Mouse (Mus musculus) liver, postnatal 0 days (tissue): ENCODE measurements around the gene Usp45. TPM values are rescaled to one million over a fixed set of nuclear protein-coding genes. Genes with fewer than 3 reads are reported as not detected.

Source experiments
- ATAC-seq: fragments of 200-750 bp; cut with Nextera tagmentation; 2 replicates; pipeline ENCODE4 v1.8.0; 2017; ENCODE audit warnings: mild to moderate bottlenecking, moderate library complexity
- DNase-seq: peaks from one replicate; pipeline ENCODE4 v3.0.0-alpha.2; 2016
- H3K27ac ChIP-seq: fragments of 300-500 bp; sonication (generic); 2 replicates; pipeline ENCODE4 v1.5.1; 2014; ENCODE audit warnings: antibody characterized with exemption, moderate library complexity, mild to moderate bottlenecking, low read depth
- H3K27me3 ChIP-seq: fragments of 300-500 bp; sonication (generic); 2 replicates; pipeline ENCODE4 v1.6.1; 2014; ENCODE audit warnings: low read length, control low read depth, mixed read lengths; ENCODE audit not compliant: insufficient read depth
- H3K36me3 ChIP-seq: fragments of 300-500 bp; sonication (generic); replicated peaks from 2 replicates; pipeline ENCODE4 v1.6.1; 2014; ENCODE audit warnings: mild to moderate bottlenecking, control low read depth, low read length, moderate library complexity, mixed read lengths; ENCODE audit not compliant: insufficient read depth
- H3K4me1 ChIP-seq: fragments of 300-500 bp; sonication (generic); 2 replicates; pipeline ENCODE4 v1.6.1; 2014; ENCODE audit warnings: antibody characterized with exemption, mild to moderate bottlenecking, control low read depth; ENCODE audit not compliant: insufficient read depth
- H3K4me2 ChIP-seq: fragments of 300-500 bp; sonication (generic); 2 replicates; pipeline ENCODE4 v1.6.1; 2014; ENCODE audit warnings: low read depth, mild to moderate bottlenecking, low read length, moderate library complexity, mixed read lengths
- H3K4me3 ChIP-seq: fragments of 300-500 bp; sonication (generic); 2 replicates; pipeline ENCODE4 v1.5.1; 2014; ENCODE audit warnings: low read depth, low read length
- H3K9ac ChIP-seq: fragments of 300-500 bp; sonication (generic); replicated peaks from 2 replicates; pipeline ENCODE4 v1.6.1; 2014; ENCODE audit warnings: mild to moderate bottlenecking, moderate library complexity
- H3K9me3 ChIP-seq: fragments of 300-500 bp; sonication (generic); 2 replicates; pipeline ENCODE4 v1.6.1; 2016; ENCODE audit warnings: mild to moderate bottlenecking, control low read depth, low read length, mixed read lengths
- CTCF ChIP-seq: sonication (generic); IDR thresholded peaks from 2 replicates; pipeline ENCODE4 v1.5.1; 2016; ENCODE audit warnings: antibody characterized with exemption, low read depth
- EP300 ChIP-seq: IDR thresholded peaks from 2 replicates; pipeline ENCODE4 v1.6.1; 2016; ENCODE audit warnings: antibody characterized with exemption, low read depth, mild to moderate bottlenecking
- WGBS: fragments of 180-500 bp; shearing (Covaris S2); extraction: QIAGEN DNeasy Blood & Tissue Kit; methylation state at CpG from one replicate; pipeline ENCODE4 v1.1.7; 2014; ENCODE audit not compliant: insufficient replicate concordance; 5-methylcytosine and 5-hydroxymethylcytosine counted together
- polyA plus RNA-seq: library from polyadenylated mRNA; unstranded; fragments of >200 nt; fragmentation: Nextera tagmentation; extraction: Ambion mirVana; gene quantifications from 2 replicates; pipeline ENCODE4 v1.2.1, GENCODE M21; 2015

Usp45 gene
- polyA plus RNA-seq, 1 experiment from 2014 or later: 5.0 TPM

- no peaks in the 10 kb centered on the region for H3K9me3 ChIP-seq
- H3K27me3 ChIP-seq: no peaks in the 10 kb centered on the region
- H3K27ac ChIP-seq: no peak overlapping the region
- H3K36me3 ChIP-seq: no peaks in the 10 kb centered on the region
- peaks cover 8% of the 10 kb centered on the region for H3K4me1 ChIP-seq
- no peak overlapping the region for H3K4me3 ChIP-seq
- H3K4me2 ChIP-seq: no peak overlapping the region
- TF ChIP-seq CTCF (no peak), EP300 (no peak)
- no peak for ATAC-seq
- DNase-seq: no peak
- WGBS: 82% methylated on average over 1 of the region's 1 CpGs
- no peak overlapping the region for H3K9ac ChIP-seq
Measured at GRCm38 (mm10) chr4:21771064-21771463, 4.1 kb downstream of the Usp45 start.

GRCm38 (mm10) chr4:21772306-21772705, 5.3 kb downstream of the Usp45 start:
- DNase-seq: no peak
- WGBS: 91% methylated on average over 1 of the region's 1 CpGs
- Histone ChIP-seq H3K9me3 (no peaks in the 10 kb centered on the region), H3K36me3 (no peaks in the 10 kb centered on the region), H3K4me2 (no peak overlapping the region), H3K4me1 (peaks cover 8% of the 10 kb centered on the region), H3K4me3 (no peak overlapping the region), H3K27me3 (no peaks in the 10 kb centered on the region), H3K9ac (no peak overlapping the region), H3K27ac (no peak overlapping the region)
- TF ChIP-seq CTCF (no peak), EP300 (no peak)
- no peak for ATAC-seq

- ATAC-seq (peak; percentile 97), DNase-seq (peak; percentile 98)
- Histone ChIP-seq H3K36me3 (peaks cover 8% of the 10 kb centered on the region), H3K27ac (peak overlapping the region; percentile 58), H3K9ac (peak overlapping the region; percentile 80), H3K4me2 (peak overlapping the region; percentile 86), H3K4me3 (peak overlapping the region; percentile 73), H3K9me3 (no peaks in the 10 kb centered on the region), H3K27me3 (no peaks in the 10 kb centered on the region), H3K4me1 (peaks cover 12% of the 10 kb centered on the region)
- WGBS: under 1% methylated on average over 46 of the region's 46 CpGs
- TF ChIP-seq CTCF (no peak), EP300 (no peak)
Measured at GRCm38 (mm10) chr4:21776091-21776945, 9.4 kb downstream of the Usp45 start.

- TF ChIP-seq CTCF: no peak
- no peak for TF ChIP-seq EP300
- peaks cover 14% of the 10 kb centered on the region for H3K36me3 ChIP-seq
- H3K27ac ChIP-seq: peak overlapping the region; percentile 58
- ATAC-seq (no peak), DNase-seq (no peak)
- H3K27me3 ChIP-seq: no peaks in the 10 kb centered on the region
- peak overlapping the region; percentile 80 for H3K9ac ChIP-seq
- no peaks in the 10 kb centered on the region for H3K9me3 ChIP-seq
- H3K4me1 ChIP-seq: peaks cover 16% of the 10 kb centered on the region
- 4% methylated on average over 9 of the region's 9 CpGs for WGBS
- H3K4me2 ChIP-seq: peak overlapping the region; percentile 86
- peak overlapping the region; percentile 73 for H3K4me3 ChIP-seq
Measured at GRCm38 (mm10) chr4:21776946-21777265, 9.9 kb downstream of the Usp45 start.

GRCm38 (mm10) chr4:21780816-21781726, 14.1 kb downstream of the Usp45 start:
- Histone ChIP-seq H3K27ac (peak overlapping the region; percentile 71), H3K27me3 (no peaks in the 10 kb centered on the region), H3K4me2 (peak overlapping the region; percentile 56), H3K9me3 (no peaks in the 10 kb centered on the region), H3K4me3 (no peak overlapping the region), H3K36me3 (peaks cover 52% of the 10 kb centered on the region), H3K4me1 (peaks cover 15% of the 10 kb centered on the region), H3K9ac (no peak overlapping the region)
- DNase-seq (no peak), ATAC-seq (peak; percentile 70)
- 70% methylated on average over 12 of the region's 12 CpGs for WGBS
- TF ChIP-seq CTCF (no peak), EP300 (peak; percentile 96)

- Histone ChIP-seq H3K9ac (no peak overlapping the region), H3K9me3 (no peaks in the 10 kb centered on the region), H3K4me3 (no peak overlapping the region), H3K4me2 (no peak overlapping the region), H3K4me1 (peaks cover 10% of the 10 kb centered on the region; the same call in 1 of the 2 replicates), H3K36me3 (peaks cover 54% of the 10 kb centered on the region), H3K27me3 (no peaks in the 10 kb centered on the region), H3K27ac (no peak overlapping the region)
- WGBS: 93% methylated on average over 12 of the region's 12 CpGs
- DNase-seq: no peak
- no peak for ATAC-seq
- no peak for TF ChIP-seq EP300
- no peak for TF ChIP-seq CTCF
Measured at GRCm38 (mm10) chr4:21786268-21786667, 19.3 kb downstream of the Usp45 start.
